Mouse (Mus musculus) limb, embryonic 14.5 days (tissue): ENCODE measurements around the gene Srrm4. TPM values are rescaled to one million over a fixed set of nuclear protein-coding genes. Genes with fewer than 3 reads are reported as not detected.

Source experiments
- ATAC-seq: fragments of 200-750 bp; cut with Nextera tagmentation; 2 replicates; pipeline ENCODE4 v1.8.0; 2017; ENCODE audit warnings: low read depth, moderate number of reproducible peaks, moderate TSS enrichment; ENCODE audit not compliant: low FRiP score
- DNase-seq: peaks from one replicate; pipeline ENCODE4 v3.0.0-alpha.2; 2015; ENCODE audit warnings: low spot score
- H3K27ac ChIP-seq: fragments of 300-500 bp; sonication (generic); replicated peaks from 2 replicates; pipeline ENCODE4 v1.5.1; 2014; ENCODE audit warnings: low read depth, mild to moderate bottlenecking, low read length, moderate library complexity, mixed read lengths
- H3K27me3 ChIP-seq: fragments of 300-500 bp; sonication (generic); 2 replicates; pipeline ENCODE4 v1.6.1; 2014; ENCODE audit warnings: low read length, mixed read lengths; ENCODE audit not compliant: control insufficient read depth, insufficient read depth
- H3K36me3 ChIP-seq: fragments of 300-500 bp; sonication (generic); 2 replicates; pipeline ENCODE4 v1.6.1; 2014; ENCODE audit warnings: mild to moderate bottlenecking, low read length, moderate library complexity, mixed read lengths; ENCODE audit not compliant: control insufficient read depth, insufficient read depth
- H3K4me1 ChIP-seq: fragments of 300-500 bp; sonication (generic); 2 replicates; pipeline ENCODE4 v1.6.1; 2014; ENCODE audit warnings: antibody characterized with exemption, low read length, mixed read lengths; ENCODE audit not compliant: control insufficient read depth, insufficient read depth
- H3K4me2 ChIP-seq: fragments of 300-500 bp; sonication (generic); replicated peaks from 2 replicates; pipeline ENCODE4 v1.6.1; 2014; ENCODE audit warnings: low read depth, mild to moderate bottlenecking, low read length, moderate library complexity; ENCODE audit not compliant: severe bottlenecking
- H3K4me3 ChIP-seq: fragments of 300-500 bp; sonication (generic); replicated peaks from 2 replicates; pipeline ENCODE4 v1.5.1; 2014; ENCODE audit warnings: low read length
- H3K9ac ChIP-seq: fragments of 300-500 bp; sonication (generic); 2 replicates; pipeline ENCODE4 v1.6.1; 2014; ENCODE audit warnings: mild to moderate bottlenecking, low read depth, low read length, moderate library complexity; ENCODE audit not compliant: severe bottlenecking
- H3K9me3 ChIP-seq: fragments of 300-500 bp; sonication (generic); 2 replicates; pipeline ENCODE4 v1.6.1; 2016; ENCODE audit warnings: low read length; ENCODE audit not compliant: control insufficient read depth
- POLR2A ChIP-seq: fragments of 200-500 bp; IDR thresholded peaks from 2 replicates; pipeline ENCODE4 v1.8.0; 2012; ENCODE audit warnings: inconsistent platforms, mild to moderate bottlenecking, moderate library complexity, borderline replicate concordance; ENCODE audit not compliant: insufficient read depth, insufficient read length; ENCODE audit errors: extremely low read depth
- WGBS: fragments of 180-500 bp; shearing (Covaris S2); extraction: QIAGEN DNeasy Blood & Tissue Kit; methylation state at CpG from one replicate; pipeline ENCODE4 v1.1.7; 2014; 5-methylcytosine and 5-hydroxymethylcytosine counted together
- polyA plus RNA-seq, 2 experiments: library from polyadenylated mRNA; depleted of rRNA in 1 of 2; stranded (reverse) in 1 of 2; unstranded in 1 of 2; fragments of >200 nt; fragmentation: Nextera tagmentation in 1 of 2; extraction: Ambion mirVana in 1 of 2; gene quantifications; 2 replicates each; pipeline versions ENCODE4 v1.2.1 to v1.2.3; 2012 to 2014

The Srrm4 gene
- polyA plus RNA-seq, 2 experiments = 0.44 to 0.80 TPM

- no peaks in the 10 kb centered on the region for H3K4me1 ChIP-seq
- DNase-seq = no peak
- H3K9me3 ChIP-seq = no peaks in the 10 kb centered on the region
- no peak overlapping the region for H3K27ac ChIP-seq
- no peak overlapping the region for H3K4me3 ChIP-seq
- ATAC-seq = no peak
- no peak overlapping the region for H3K9ac ChIP-seq
- peaks cover 10% of the 10 kb centered on the region; the same call in 1 of the 2 replicates for H3K27me3 ChIP-seq
- H3K36me3 ChIP-seq = no peaks in the 10 kb centered on the region
- TF ChIP-seq POLR2A = no peak
- WGBS = 4% methylated on average over 22 of the region's 22 CpGs
- H3K4me2 ChIP-seq = no peak overlapping the region
Measured at GRCm38 (mm10) chr5:116571232-116571861, 20.3 kb downstream of the Srrm4 start.

GRCm38 (mm10) chr5:116570566-116570965 lies 21.1 kb downstream of the Srrm4 start:
- Histone ChIP-seq H3K4me1 (no peaks in the 10 kb centered on the region), H3K4me2 (no peak overlapping the region), H3K36me3 (no peaks in the 10 kb centered on the region), H3K27me3 (peaks cover 10% of the 10 kb centered on the region; the same call in 1 of the 2 replicates), H3K27ac (no peak overlapping the region), H3K9ac (no peak overlapping the region), H3K4me3 (no peak overlapping the region), H3K9me3 (no peaks in the 10 kb centered on the region)
- WGBS = 63% methylated on average over 7 of the region's 7 CpGs
- DNase-seq (no peak), ATAC-seq (no peak)
- TF ChIP-seq POLR2A = no peak

GRCm38 (mm10) chr5:116569629-116570028 lies 22.0 kb downstream of the Srrm4 start:
- Histone ChIP-seq H3K4me1 (no peaks in the 10 kb centered on the region), H3K4me3 (no peak overlapping the region), H3K27ac (no peak overlapping the region), H3K36me3 (no peaks in the 10 kb centered on the region), H3K4me2 (no peak overlapping the region), H3K27me3 (peaks cover 10% of the 10 kb centered on the region; the same call in 1 of the 2 replicates), H3K9ac (no peak overlapping the region), H3K9me3 (no peaks in the 10 kb centered on the region)
- WGBS = under 1% methylated on average over 9 of the region's 9 CpGs
- no peak for ATAC-seq
- TF ChIP-seq POLR2A = no peak
- no peak for DNase-seq

DNA sequence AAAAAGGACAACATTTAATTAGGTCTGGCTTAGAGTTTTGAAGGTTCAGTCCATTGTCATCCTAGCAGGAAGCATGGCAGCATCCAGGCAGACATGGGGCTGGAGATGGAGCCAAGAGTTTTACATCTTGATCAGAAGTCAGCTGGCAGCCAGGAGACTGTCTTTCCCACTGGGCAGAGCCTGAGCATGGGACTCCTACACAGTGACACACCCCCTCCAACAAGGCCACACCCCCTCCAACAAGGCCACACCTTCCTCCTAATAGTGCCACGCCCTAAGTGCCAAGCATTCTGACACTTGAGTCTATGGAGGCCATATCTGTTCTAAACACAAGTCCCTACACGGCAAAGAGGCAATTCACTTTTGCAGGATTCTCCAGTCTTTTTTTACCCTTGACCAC lies 23.6 kb downstream of the Srrm4 start:
- H3K27me3 ChIP-seq = peaks cover 10% of the 10 kb centered on the region; the same call in 1 of the 2 replicates
- TF ChIP-seq POLR2A = no peak
- no peaks in the 10 kb centered on the region for H3K4me1 ChIP-seq
- no peak overlapping the region for H3K4me3 ChIP-seq
- DNase-seq (no peak), ATAC-seq (no peak)
- WGBS = 82% methylated on average over 2 of the region's 2 CpGs
- no peak overlapping the region for H3K9ac ChIP-seq
- H3K9me3 ChIP-seq = no peaks in the 10 kb centered on the region
- H3K4me2 ChIP-seq = no peak overlapping the region
- H3K36me3 ChIP-seq = no peaks in the 10 kb centered on the region
- H3K27ac ChIP-seq = no peak overlapping the region

- 91% methylated on average over 8 of the region's 8 CpGs for WGBS
- no peak overlapping the region for H3K27ac ChIP-seq
- no peak overlapping the region for H3K9ac ChIP-seq
- no peaks in the 10 kb centered on the region for H3K4me1 ChIP-seq
- TF ChIP-seq POLR2A = no peak
- no peaks in the 10 kb centered on the region for H3K36me3 ChIP-seq
- H3K9me3 ChIP-seq = no peaks in the 10 kb centered on the region
- no peak for DNase-seq
- no peak overlapping the region for H3K4me3 ChIP-seq
- no peak for ATAC-seq
- no peak overlapping the region for H3K4me2 ChIP-seq
- peaks cover 10% of the 10 kb centered on the region; the same call in 1 of the 2 replicates for H3K27me3 ChIP-seq
Measured at GRCm38 (mm10) chr5:116567298-116567697, 24.3 kb downstream of the Srrm4 start.
